Mouse (Mus musculus) WW6 (cell line): ENCODE data around the gene Pck1.

ENCODE experiments used
- DNase-seq: peaks from one replicate; pipeline ENCODE4 v3.0.0-alpha.2; 2013; ENCODE audit warnings: low read depth, low spot score

Pck1 gene

DNA sequence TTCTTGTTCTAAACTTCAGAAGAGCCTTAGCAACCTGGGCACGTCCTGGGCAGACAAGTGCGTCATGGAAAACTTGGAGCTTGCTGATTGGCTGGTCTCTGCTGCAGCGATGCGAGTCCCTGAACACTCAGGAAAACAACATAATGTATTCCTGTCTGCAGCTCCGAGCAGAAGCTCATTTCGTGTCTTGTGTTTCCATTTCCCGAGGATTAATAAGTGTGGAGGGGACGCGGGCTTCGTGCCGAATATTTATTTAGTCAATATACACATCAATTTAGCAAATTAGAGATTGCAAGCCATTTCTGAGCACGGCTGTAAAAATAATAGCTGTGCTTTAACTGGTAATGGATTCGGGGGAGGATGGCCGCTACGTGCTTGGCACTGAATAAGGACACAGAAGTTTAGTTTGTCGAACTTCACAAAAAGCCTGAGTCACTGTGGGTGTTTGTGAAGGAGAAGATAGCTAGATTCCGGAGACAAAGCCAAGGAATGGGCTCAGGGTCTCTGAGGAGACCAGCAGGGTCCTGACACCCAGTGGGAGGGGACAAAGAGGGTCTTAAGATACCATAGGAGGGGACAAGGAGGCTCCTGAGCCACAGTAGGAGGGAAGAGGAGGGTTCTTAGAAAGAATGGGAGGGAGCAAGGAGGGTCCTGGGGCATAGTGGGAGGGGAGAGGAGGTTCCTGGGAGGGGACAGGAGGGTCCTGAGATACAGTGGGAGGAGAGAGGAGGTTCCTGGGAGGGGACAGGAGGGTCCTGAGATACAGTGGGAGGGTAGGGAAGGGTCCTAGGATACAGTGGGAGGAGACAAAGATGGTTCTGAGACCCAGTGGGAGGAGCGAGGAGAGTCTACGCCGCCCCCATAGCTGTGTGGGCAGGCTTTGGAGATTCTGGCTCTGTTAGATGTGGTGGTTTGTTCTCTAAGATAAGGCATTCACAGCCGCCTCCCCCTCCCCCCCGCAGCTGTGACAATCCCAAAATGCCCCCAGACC is 21.0 kb downstream of the Pck1 start:
- DNase-seq, result no peak

DNA sequence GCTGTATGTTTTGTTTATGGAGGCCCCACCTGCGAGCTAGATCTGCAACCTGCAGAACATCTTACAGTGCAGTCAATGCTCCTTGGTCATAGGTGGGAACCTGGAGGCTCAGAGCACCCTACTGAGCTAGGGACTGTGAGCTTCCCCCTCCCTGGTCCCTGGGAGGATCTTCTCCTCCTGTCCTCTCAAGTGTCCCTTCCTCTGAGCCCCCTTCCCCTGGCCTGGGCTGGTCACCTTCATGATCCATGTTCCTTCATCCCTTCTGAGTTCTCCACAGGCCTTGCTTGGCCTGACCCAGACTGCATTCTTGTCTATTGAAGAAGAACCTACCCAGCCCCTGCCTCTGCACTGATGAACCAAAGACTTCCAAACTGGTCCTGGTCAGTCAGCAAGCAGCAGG is 21.7 kb downstream of the Pck1 start:
- no peak for DNase-seq

DNA sequence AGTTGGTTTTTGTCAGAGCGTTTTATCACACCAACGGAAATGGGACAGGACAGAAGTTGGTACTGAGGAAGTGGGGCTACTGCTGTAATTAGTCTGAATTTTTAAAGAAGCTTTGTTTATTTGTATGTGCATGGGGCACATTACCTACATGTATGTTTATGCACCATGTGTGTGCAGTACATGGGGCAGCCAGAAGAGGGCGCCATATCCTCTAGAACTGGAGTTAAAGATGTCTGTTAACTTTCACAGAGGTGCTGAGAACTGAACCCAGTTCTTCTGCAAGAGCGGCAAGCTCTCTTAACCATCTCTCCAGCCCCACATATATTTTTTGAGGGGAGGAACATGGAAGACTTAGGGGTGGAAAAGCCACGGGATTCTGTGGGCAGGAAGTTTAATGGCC is 22.9 kb downstream of the Pck1 start:
- no peak for DNase-seq

DNA sequence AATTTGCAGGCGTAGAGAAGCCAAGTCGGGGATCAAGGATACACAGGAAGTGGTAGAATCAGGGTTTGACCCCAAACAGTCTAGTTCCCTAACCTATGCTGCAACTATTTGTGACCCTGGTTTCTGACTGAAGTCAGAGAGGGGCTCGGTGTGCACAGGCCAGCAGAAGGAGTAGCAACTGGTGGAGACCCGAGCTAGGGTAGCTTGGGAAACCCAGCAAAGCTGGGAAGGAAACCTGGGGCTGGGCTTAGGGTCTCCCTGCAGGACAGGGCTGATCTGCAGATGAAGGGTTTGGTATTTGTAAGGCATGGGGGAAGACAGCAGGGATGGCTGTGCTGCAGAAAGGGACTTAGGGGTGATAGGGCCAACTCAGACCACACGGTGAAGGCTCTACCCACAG is 24.6 kb downstream of the Pck1 start:
- no peak for DNase-seq

DNA sequence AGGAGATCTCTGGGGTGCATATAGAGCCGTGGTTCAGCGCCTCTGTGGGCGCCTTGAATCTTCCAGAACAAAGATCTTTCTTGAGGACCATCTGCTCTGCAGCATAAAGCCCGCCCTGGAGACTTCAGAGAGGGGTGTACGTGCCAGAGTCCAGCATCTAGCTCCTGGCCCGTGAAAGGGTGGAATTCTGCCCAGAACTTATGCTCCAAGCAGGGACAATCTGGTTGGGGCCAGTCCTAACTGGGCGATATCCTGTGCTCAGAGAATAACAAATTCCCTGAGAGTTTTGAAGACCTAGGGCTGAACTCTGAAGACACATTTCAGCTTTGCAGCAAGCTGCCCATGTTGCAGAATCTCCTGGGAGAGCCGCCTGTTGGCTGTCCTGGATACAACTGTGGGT is 25.1 kb downstream of the Pck1 start:
- DNase-seq, result no peak

DNA sequence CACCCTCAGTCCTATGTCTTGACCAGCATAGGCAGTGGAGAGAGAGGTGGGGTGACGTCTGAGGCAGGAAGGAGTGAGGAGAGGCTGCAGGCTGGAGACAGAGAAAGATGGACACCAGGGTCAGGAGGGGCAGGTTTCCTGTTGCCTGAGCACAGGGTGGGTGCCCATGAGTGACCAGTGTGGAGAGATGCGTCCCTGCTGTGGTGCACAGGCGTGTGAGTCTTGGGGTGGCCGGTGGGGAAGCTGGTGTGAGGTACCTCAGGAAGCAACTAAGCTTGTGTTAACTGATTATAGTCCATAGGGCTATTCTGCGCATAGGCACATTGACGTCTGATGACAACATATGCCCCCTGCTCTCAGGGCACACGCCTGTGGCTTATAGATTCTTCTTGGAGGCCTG is 26.2 kb downstream of the Pck1 start:
- DNase-seq, result no peak

DNA sequence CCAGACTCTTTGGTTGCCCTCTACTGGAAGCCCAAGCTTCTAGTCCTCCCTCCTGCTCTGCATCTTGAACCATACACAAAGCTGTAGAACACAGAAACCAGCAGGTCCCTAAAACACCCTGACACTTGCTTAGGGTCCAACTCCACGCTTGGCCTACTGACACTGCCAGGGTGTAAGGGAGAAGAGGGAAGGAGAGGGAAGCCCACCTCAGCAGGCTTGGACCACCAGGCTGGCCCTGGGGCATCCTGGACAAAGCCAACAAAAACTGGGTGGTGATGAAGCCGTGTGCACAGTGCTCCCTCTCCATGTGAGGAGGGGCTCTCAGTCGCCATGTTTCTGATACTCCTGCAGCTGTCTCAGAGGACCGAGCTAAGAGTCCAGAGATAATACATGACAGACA is 27.2 kb downstream of the Pck1 start:
- no peak for DNase-seq

DNA sequence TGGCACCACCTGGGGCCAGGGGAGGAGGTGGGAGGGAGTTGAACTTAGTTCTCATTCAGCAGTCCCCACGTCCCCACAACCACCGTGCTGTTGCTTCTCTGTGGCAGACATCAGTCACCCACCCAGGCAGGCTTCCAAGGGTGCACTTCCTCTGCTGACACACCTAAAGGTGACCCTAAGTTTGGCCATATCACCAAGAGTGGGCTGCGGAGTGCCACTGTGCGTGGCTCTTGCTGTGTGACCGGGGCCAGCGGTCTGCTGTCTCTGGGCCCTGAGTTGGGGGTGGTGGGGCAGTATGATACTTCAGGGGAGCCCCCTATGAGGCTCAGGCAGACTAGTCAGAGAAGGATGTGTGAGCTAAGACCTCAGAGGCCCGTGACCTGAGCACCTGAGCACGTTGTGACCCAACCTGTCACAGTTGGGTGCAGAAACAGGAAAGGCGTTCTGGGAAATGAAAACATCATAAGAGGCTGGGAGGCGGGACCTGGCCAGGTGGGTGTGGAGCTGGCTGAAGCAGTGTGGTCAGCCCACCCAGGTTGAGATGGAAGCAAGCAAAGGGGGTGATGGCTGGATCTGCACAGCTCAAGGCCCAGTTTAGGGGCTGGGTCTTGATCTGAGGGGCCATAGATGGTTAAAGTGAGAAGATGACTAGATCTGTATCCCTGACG is 28.0 kb downstream of the Pck1 start:
- DNase-seq, result no peak

DNA sequence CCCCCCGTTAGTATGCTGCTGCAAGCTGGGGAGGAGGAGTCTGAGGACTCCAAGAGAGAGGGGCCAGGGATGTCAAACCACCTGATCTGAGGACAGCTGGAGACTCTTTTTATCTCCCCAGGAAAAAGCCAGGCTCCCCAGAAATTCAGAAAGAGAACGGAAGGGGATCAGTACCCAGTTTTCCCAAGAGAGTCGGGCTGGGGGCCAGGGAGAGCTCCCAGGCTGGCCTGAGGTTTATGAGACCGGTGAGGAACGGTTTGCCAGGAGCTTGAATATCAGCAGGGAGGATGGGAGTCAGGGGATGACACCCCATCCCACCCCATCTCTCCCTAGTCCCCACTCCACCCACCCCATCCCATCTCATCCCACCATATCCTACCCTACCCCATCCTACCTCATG is 28.6 kb downstream of the Pck1 start:
- no peak for DNase-seq

DNA sequence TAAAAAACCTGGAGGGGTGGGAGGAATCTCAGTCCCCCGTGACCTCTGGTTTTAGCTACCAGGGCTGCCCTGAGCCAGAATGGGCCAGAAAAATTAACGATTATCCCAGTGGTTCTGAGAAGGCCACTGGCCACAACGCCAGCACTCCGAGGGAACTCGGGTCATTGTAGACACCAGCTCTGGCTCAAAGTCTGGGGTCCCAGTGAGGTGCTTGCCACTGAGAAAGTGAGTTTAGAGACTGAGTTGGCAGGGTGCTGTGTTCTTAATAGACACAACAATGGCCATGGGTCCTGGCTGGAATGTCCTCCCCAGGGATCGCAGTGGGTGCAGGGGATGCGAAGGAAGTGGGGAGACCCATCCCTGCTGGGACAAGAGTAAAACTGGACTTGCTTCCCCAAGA is 29.1 kb downstream of the Pck1 start:
- DNase-seq, result no peak

DNA sequence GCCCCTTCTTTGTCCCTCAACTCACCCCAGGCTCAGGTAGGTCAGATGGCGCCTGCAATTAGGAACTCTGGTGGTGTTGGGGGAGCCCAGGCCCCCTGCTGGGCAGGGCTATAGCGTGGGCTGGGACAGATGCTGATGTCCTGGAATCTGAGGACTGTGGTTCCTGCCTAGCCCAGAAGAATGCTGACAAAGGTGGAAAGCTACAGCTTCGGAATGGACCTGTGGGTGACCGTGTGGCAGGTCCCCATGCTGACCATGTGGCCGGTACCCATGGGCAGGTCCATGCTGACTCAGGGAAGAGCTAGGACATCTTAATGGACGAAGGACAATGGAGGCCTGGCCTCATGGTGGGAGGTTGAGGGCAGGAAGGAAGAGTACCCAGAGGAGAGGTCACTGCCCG is 29.9 kb downstream of the Pck1 start:
- no peak for DNase-seq

DNA sequence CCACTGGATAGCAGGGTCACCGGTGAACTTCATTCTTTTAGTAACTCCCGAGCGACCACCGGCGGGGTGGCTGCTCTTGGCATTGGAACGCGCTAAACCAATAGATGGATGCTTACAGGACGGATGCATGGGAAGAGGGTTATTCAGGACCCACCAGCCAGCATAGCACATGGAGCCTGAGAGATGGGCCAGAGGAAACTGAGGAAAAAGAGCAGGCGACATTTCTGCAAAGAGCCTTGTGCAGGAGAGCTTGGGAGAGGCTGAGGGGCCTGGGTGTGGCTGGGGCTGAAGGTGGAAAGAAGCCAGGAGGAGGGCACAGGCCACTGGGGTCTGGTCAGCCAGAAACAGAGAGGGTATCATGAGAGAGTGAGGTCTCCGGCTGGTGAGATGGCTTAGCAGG is 30.5 kb downstream of the Pck1 start:
- DNase-seq, result no peak

DNA sequence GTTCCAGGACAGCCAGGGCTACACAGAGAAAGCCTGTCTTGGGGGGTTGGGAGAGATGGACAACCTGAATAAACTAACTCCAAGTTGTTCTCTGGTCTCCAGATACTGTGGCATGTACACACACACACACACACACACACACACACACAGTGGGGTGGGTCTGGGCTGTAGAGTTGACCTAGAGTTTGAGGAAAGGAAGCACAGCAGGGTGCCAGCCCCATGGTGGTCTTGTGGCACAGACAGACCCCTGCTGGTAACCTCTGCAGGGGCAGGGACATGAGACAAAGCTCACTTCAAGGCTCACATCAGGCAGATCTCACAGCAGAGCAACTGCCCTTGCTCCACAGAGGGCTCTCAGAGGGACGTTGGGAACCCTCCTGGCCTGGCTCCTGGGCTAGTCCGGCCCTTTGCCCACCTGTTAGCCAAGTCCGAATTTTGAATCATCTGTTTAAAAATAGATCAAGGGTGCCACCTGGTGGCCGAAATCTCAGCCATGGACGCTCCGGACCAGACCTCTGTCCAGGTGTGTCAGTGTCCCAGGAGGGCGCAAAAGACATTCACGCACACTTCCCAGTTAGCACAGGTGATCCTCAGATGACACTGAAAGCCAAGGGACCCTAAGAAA is 31.1 kb downstream of the Pck1 start:
- no peak for DNase-seq

DNA sequence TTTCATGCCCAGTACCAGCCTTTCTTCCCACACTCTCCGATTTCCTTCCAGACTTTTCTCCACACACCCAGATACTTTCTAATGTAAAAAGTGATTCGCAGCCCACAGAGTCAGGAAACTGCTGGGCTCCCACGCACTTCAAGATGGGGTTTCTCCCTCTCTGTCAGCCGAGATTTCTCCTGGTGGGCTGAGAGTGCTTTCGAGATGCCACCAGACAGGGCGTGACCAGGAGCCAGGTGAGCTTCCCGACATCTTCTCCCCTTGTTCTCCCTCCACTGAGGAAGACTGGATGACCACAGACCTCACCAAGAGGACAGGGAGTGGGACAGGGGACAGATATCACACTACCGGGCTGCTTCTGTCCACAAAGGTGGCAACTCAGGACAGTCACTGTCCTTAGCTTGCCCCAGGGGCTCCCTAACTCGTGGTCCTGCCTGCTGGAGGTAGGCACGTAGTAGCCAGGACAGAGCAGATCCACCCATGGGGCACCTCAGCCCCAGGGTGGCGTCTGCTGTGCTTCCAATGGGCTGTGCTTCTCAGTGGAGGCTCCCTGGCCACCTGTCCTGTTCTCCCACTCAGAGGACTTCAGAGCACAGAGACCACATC is 31.7 kb downstream of the Pck1 start:
- no peak for DNase-seq

DNA sequence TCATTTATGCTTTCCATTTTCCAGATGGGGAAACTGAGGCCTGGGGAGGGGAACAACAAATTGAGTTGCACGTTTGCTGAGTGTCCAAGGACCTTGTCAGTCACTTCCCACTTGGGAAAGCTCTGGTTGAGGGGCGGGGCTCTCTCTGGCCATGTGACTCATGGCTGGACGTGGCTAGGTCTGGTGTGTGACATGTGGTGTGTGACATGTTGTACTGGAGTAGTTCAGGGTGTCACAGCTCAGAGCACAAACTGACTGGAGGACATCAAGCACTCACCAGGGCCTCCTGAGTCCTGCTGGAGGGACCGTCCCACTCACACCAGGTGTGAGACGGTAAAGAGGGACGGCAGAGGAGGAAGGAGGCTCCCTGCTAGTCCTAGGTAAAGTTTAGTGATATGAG is 32.4 kb downstream of the Pck1 start:
- no peak for DNase-seq

DNA sequence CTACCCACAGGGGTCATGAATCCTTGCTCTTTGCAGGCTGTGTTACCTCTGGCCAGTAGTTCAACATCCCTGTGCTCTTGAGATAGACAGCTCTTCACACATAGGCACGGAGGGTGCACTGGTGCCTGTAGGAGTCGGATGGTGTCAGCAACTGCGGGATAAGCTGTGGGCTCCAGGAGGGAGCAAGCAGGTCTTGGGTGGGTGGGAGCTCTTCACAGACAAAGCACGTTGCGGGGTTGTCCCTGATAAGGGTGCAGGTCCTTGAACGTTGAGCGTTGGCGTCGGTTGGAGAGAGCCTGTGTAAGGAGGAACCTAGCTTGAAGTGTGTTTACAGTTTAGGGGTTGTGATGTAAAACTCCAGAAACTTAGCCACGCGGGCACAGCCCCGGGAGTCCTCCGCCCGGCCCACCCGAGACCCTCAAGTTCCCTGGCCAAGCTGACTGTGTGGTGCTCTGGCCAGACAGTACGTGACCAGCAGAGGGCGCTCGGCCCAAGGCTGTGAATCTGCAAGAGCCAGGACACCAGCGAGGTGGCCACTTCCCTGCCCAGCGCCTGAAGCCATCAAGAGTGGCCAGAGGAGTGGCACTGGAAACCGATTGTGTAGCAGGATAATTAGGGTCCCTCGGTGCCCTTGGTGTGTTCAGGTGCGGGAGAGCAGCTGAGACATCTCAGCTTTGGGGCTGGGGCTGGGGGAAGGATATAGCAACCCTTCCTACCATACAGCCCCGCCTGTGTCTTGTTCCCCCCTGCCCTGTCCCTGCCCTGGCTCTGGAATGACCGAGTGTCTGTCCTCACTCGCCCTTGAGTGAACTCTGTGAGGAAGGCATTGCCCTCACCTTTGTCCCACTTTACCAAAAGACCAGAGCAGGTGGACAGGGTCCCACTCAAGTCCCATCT is 33.4 kb downstream of the Pck1 start:
- no peak for DNase-seq

DNA sequence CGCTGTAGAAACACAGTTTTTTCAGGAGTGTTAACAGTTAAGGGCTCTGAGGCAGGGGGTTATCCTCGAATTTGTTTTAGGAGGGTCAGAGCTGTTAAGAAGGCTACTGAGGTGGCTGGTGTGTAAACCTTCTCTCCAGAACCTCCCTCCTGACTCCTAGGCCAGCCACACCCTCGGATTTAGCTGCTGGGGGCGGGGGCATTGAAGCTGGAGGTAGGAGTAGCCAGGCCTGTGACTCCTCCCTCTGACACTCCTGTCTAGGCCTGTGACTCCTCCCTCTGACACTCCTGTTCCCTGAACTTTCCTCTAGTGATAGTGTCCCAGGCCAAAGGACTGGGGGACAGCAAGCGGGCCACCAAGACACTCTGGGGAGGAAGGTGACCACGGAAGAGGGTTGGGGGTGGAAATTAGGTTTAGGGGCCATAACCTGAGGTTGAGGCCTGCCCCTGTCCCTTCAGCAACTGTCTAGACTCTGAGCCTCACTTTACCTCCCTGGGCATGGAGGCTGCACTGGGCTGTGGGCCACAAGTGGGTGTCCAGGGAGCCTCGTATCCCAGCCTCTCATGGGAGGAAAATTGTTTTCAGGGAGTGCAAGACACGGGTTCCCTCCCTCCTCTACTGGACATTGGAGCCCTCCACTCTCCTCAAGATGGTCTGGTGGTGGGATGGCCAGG is 34.5 kb downstream of the Pck1 start:
- no peak for DNase-seq

DNA sequence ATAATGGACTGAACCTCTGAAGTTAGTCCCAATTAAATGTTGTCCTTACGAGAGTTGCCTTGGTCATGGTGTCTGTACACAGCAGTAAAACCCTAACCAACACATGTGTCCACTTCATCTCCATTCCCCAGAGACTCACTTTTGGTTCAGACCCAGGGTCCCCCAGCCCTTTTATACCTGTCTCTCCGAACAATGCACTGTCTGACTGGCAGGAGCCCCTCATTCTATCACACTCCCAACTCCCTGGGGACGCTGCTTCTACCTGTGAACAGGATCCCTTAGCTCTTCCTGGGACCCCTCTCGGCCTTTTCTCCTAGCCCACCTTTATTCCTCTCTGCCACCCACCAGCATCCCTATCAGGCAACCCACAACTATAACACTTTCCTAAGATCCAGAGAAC is 41.9 kb downstream of the Pck1 start:
- DNase-seq, result no peak

DNA sequence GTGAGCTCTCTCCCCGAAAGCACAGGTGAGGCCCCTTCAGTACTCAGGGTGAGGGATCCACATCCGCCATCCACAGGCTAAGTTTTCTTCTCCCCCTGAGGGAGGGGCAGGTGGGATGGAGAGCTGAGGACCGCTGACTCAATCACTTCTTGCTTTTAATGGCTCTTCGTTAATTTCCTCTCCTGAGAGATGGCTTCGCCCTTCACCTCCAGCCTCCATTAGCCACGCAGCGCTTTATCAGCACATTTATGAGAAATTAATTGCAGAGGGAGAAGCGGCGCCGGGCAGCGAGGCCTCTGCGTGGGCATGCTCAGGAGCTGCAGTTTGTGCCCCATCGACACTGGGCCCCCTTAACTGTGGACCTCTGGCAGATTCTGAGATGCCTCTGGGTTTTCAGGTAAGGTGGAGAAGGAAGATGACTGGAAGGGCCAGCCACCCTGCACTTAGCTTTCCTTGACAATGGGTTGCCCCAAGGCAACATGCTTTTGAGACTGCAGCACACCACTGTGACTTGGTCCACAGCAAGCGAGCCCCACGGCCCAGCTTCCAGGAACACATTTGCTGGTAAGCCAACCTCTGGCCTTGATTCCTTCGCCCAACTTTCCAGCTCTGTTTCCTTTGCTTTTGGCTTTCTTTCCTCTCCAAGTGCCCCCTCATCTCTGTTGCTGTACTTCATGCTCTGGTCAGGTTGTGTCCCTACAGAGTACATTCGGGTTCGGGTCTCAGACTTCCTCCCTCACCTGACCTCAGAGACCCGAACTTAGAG is 50.3 kb downstream of the Pck1 start:
- DNase-seq, result no peak

DNA sequence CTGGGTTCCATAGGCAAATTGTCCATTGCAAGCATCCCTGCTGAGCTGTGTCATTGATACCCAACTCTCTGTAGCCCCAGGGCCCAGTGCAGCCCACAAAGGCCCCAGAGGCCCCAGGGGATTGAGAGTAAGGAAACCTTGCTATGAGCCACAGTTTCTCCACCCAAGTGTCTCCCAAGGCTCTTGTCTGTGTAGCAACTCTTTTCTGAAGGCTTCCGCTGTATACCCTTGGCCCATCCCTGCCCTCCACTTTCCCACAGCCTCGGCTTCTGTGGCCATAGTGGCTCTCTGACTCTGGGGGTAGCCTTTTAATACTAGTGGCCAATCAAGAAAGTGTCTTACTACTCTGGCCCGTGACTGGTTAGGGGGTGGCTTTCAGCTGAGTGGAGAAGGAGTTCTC is 50.9 kb downstream of the Pck1 start:
- no peak for DNase-seq
